Mouse (Mus musculus): Measurements from ENCODE around the gene Zfp78.

DNA sequence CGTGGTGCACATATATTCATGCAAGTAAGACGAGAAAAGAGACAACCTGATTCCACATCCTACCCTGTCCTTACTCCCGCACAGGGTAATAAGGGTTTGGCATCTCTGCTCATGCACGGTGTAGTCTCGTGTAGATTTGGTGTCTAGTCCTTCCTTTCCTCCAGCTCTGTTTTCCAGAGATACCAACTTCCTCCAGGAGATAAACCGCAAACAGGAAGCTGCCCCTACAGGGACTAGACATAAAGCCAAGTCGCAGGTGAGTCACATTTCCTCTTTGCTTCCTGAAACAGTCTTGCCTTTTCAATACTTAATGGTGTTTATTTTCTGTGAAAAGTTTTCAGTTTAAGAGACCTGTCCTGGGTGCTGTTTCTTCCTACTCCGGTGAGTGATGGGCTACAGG lies 20.9 kb downstream of the Zfp78 start:
- TF ChIP-seq CTCF (IDR thresholded peaks at IDR 0.05; ENCODE audit: borderline replicate concordance, extremely low read depth, insufficient read depth, insufficient read length) (no peak), POLR2A (IDR thresholded peaks at IDR 0.05; ENCODE audit: borderline replicate concordance, extremely low read depth, insufficient read depth, insufficient read length, poor library complexity, severe bottlenecking) (no peak)
